Mouse (Mus musculus): ENCODE measurements around the gene Zcchc13.
"Not testable (repeated sequence)": the region's sequence is repeated elsewhere in the genome, so short reads cannot be mapped to it uniquely, and the experiment has no call there.

The Zcchc13 gene

GRCm38 (mm10) chrX:103652048-103652447 is 21.7 kb downstream of the Zcchc13 start:
- no peak for DNase-seq

GRCm38 (mm10) chrX:103653021-103653420 is 22.6 kb downstream of the Zcchc13 start:
- DNase-seq, result peak; percentile 9

GRCm38 (mm10) chrX:103658985-103659384 is 28.6 kb downstream of the Zcchc13 start:
- no peak for DNase-seq

GRCm38 (mm10) chrX:103664445-103664844 is 34.1 kb downstream of the Zcchc13 start:
- DNase-seq, result not testable (repeated sequence)

GRCm38 (mm10) chrX:103670245-103670644 is 39.9 kb downstream of the Zcchc13 start:
- no peak for DNase-seq

- no peak for DNase-seq
These were observed 43.4 kb downstream of the Zcchc13 start for GRCm38 (mm10) chrX:103673761-103674160.

- DNase-seq, result no peak
These were observed 44.3 kb downstream of the Zcchc13 start for GRCm38 (mm10) chrX:103674674-103675073.

Measured in liver (tissue).